Comparison of ENCODE assay signal across 26 mouse cellular contexts in genomic region chr14:9976934-9977510, GRCm38 (mm10).
DNase-seq lines count a peak whose midpoint lies in the region; ATAC-seq and TF ChIP-seq lines count a peak whose summit lies in the region.
"Had no signal": no experiment of that assay in that cellular context is flagged by ENCODE, and none has a peak within 500 bp of the region (broad histone marks: within the 10 kb centered on the region; RNA-seq: fewer than 3 reads in every experiment).

No protein-coding gene starts in this region.

- no peaks in the 10 kb centered on the region for H3K4me1 ChIP-seq in kidney, postnatal 0 days (replicated peaks; ENCODE audit: insufficient read depth, low read length)
- peaks cover 4% of the 10 kb centered on the region for H3K4me1 ChIP-seq in midbrain, embryonic 13.5 days (replicated peaks)
- H3K4me1 ChIP-seq in midbrain, embryonic 16.5 days (ENCODE audit: control insufficient read depth, insufficient read depth, low read length): 0 out of 2 replicates have a peak, but pooled peaks cover 2% of the 10 kb centered on the region
- H3K4me1 ChIP-seq: intestine, embryonic 15.5 days; limb, embryonic 13.5 days; liver, embryonic 12.5 days; megakaryocyte, embryonic 14.5 days had no signal

- H3K9ac ChIP-seq in kidney, postnatal 0 days (ENCODE audit: low read depth, low read length): no peak overlapping the region
- no peak overlapping the region for H3K9ac ChIP-seq in midbrain, embryonic 13.5 days (replicated peaks)
- H3K9ac ChIP-seq in midbrain, embryonic 16.5 days (ENCODE audit: low read depth, low read length): no peak overlapping the region
- H3K9ac ChIP-seq: forebrain, postnatal 0 days; intestine, embryonic 15.5 days; limb, embryonic 13.5 days; liver, embryonic 12.5 days had no signal

- H3K4me2 ChIP-seq in kidney, postnatal 0 days (ENCODE audit: low read length): no peak overlapping the region
- no peak overlapping the region for H3K4me2 ChIP-seq in midbrain, embryonic 13.5 days (replicated peaks)
- H3K4me2 ChIP-seq in midbrain, embryonic 16.5 days (ENCODE audit: low read length): no peak overlapping the region
- H3K4me2 ChIP-seq: intestine, embryonic 15.5 days; limb, embryonic 13.5 days; liver, embryonic 12.5 days had no signal

- no peaks in the 10 kb centered on the region for H3K36me3 ChIP-seq in kidney, postnatal 0 days (ENCODE audit: insufficient read depth, low read length)
- H3K36me3 ChIP-seq in midbrain, embryonic 13.5 days: no peaks in the 10 kb centered on the region
- H3K36me3 ChIP-seq in midbrain, embryonic 16.5 days (ENCODE audit: control insufficient read depth, insufficient read depth, low read length): no peaks in the 10 kb centered on the region
- H3K36me3 ChIP-seq: intestine, embryonic 15.5 days; limb, embryonic 13.5 days; liver, embryonic 12.5 days had no signal

- ATAC-seq in kidney, postnatal 0 days (replicated peaks; ENCODE audit: low FRiP score, low read depth): no peak
- ATAC-seq in midbrain, embryonic 13.5 days: 0 out of 2 replicates have a peak, but pooled peaks have one; percentile 55
- ATAC-seq in midbrain, embryonic 16.5 days: no peak
- ATAC-seq: forebrain, postnatal 0 days; hindbrain, embryonic 16.5 days; intestine, embryonic 15.5 days; liver, embryonic 12.5 days; lung, postnatal 0 days had no signal

- no peak for TF ChIP-seq CTCF in kidney, postnatal 0 days (IDR thresholded peaks at IDR 0.05; ENCODE audit: low read depth)
- no peak for TF ChIP-seq CTCF in brain, embryonic 14.5 days (IDR thresholded peaks at IDR 0.05; ENCODE audit: borderline replicate concordance, extremely low read depth, insufficient read depth, insufficient read length)

- no peak for TF ChIP-seq POLR2A in brain, embryonic 14.5 days (IDR thresholded peaks at IDR 0.05; ENCODE audit: borderline replicate concordance, extremely low read depth, insufficient read depth, insufficient read length, poor library complexity, severe bottlenecking)

- H3K27ac ChIP-seq in kidney, postnatal 0 days: no peak overlapping the region
- H3K27ac ChIP-seq in midbrain, embryonic 13.5 days: no peak overlapping the region
- no peak overlapping the region for H3K27ac ChIP-seq in midbrain, embryonic 16.5 days (ENCODE audit: low read length)
- H3K27ac ChIP-seq: intestine, embryonic 15.5 days; limb, embryonic 13.5 days; liver, embryonic 12.5 days had no signal

- peak; percentile 3 for DNase-seq in embryo, embryonic 10.5 days (ENCODE audit: low spot score)
- DNase-seq in embryo, embryonic 10 days (ENCODE audit: low spot score): no peak
- DNase-seq in kidney, postnatal 0 days (ENCODE audit: low spot score): peak; percentile 24
- no peak for DNase-seq in kidney, adult 9 months
- peak; percentile 35 for DNase-seq in brain, embryonic 14.5 days (ENCODE audit: low read depth)
- DNase-seq in gastrocnemius, postnatal 4 days (ENCODE audit: low spot score in 2 of 2): no peak
- DNase-seq: adrenal gland, postnatal 14 days; cerebellum, adult 11-12 months; cerebellum, adult 9-11 months; forebrain, postnatal 0 days; kidney, adult 2 months; kidney, postnatal 4 days; lung, adult 18-20 months; lung, postnatal 4 days; thymus, adult 2 months; thymus, postnatal 36 days had no signal

- H3K4me3 ChIP-seq in kidney, postnatal 0 days (replicated peaks; ENCODE audit: low read depth, low read length): no peak overlapping the region
- no peak overlapping the region for H3K4me3 ChIP-seq in midbrain, embryonic 13.5 days (replicated peaks)
- H3K4me3 ChIP-seq in midbrain, embryonic 16.5 days (ENCODE audit: low read depth, low read length): no peak overlapping the region
- H3K4me3 ChIP-seq: erythroblast, embryonic 14.5 days; intestine, embryonic 15.5 days; limb, embryonic 13.5 days; liver, embryonic 12.5 days; megakaryocyte, embryonic 14.5 days had no signal

- no peaks in the 10 kb centered on the region for H3K27me3 ChIP-seq in kidney, postnatal 0 days (ENCODE audit: insufficient read depth, low read length)
- H3K27me3 ChIP-seq in midbrain, embryonic 13.5 days: no peaks in the 10 kb centered on the region
- no peaks in the 10 kb centered on the region for H3K27me3 ChIP-seq in midbrain, embryonic 16.5 days (ENCODE audit: control insufficient read depth, insufficient read depth, low read depth, low read length)
- H3K27me3 ChIP-seq: CH12.LX; intestine, embryonic 15.5 days; limb, embryonic 13.5 days; liver, embryonic 12.5 days; megakaryocyte, embryonic 14.5 days had no signal

- 69% methylated on average over 3 of the region's 3 CpGs for WGBS in kidney, postnatal 0 days
- 72% methylated on average over 3 of the region's 3 CpGs for WGBS in midbrain, embryonic 13.5 days
- 72% methylated on average over 3 of the region's 3 CpGs for WGBS in midbrain, embryonic 16.5 days

- no peaks in the 10 kb centered on the region for H3K9me3 ChIP-seq in kidney, postnatal 0 days (replicated peaks; ENCODE audit: low read length)
- no peaks in the 10 kb centered on the region for H3K9me3 ChIP-seq in midbrain, embryonic 13.5 days
- H3K9me3 ChIP-seq in midbrain, embryonic 16.5 days (replicated peaks; ENCODE audit: control insufficient read depth, low read length, poor library complexity, severe bottlenecking): no peaks in the 10 kb centered on the region
- H3K9me3 ChIP-seq: intestine, embryonic 15.5 days; limb, embryonic 13.5 days; liver, embryonic 12.5 days; megakaryocyte, embryonic 14.5 days had no signal

Comparison
In these comparisons a context has a peak if more than half of its experiments do, and no peak if none do; other contexts are left out.
1. DNase-seq: peak in embryo, embryonic 10.5 days (single experiment), kidney, postnatal 0 days (single experiment) and brain, embryonic 14.5 days (single experiment); none in embryo, embryonic 10 days (single experiment), kidney, adult 9 months (single experiment) and gastrocnemius, postnatal 4 days (0 of 2).